Mouse (Mus musculus): ENCODE measurements at regions not wholly inside any gene's neighbourhood (a gene's known extent, or its start where the extent isn't known, plus 50 kb on each side); places are given as distances from the start of the nearest gene placed in this dataset.

- peak in 1 of 2 experiments; percentile 2 for DNase-seq (ENCODE audit: low spot score in 2 of 2)
Measured at GRCm38 (mm10) chr14:42055451-42055850, 61.7 kb downstream of the Gm7951 start.

All from right cerebral cortex, postnatal 36 days (tissue).